Mouse (Mus musculus) embryonic facial prominence, embryonic 10.5 days (tissue): ENCODE measurements around the gene Sept4. TPM values are rescaled to one million over a fixed set of nuclear protein-coding genes. Genes with fewer than 3 reads are reported as not detected.

ENCODE experiments used
- DNase-seq: peaks from one replicate; pipeline ENCODE4 v3.0.0-alpha.2; 2017; ENCODE audit warnings: low spot score
- H3K27ac ChIP-seq: fragments of 300-500 bp; sonication (generic); replicated peaks from 2 replicates; pipeline ENCODE4 v1.5.1; 2016; ENCODE audit warnings: mild to moderate bottlenecking
- H3K27me3 ChIP-seq: fragments of 300-500 bp; sonication (generic); replicated peaks from 2 replicates; pipeline ENCODE4 v1.6.1; 2016; ENCODE audit warnings: low read depth, mild to moderate bottlenecking; ENCODE audit not compliant: poor library complexity, severe bottlenecking
- H3K36me3 ChIP-seq: fragments of 300-500 bp; sonication (generic); replicated peaks from 2 replicates; pipeline ENCODE4 v1.6.1; 2016; ENCODE audit warnings: mild to moderate bottlenecking, moderate library complexity
- H3K4me1 ChIP-seq: fragments of 300-500 bp; sonication (generic); 2 replicates; pipeline ENCODE4 v1.6.1; 2016
- H3K4me3 ChIP-seq: fragments of 300-500 bp; sonication (generic); 2 replicates; pipeline ENCODE4 v1.5.1; 2016; ENCODE audit warnings: mild to moderate bottlenecking, moderate library complexity
- H3K9me3 ChIP-seq: fragments of 300-500 bp; sonication (generic); 2 replicates; pipeline ENCODE4 v1.6.1; 2016; ENCODE audit warnings: mild to moderate bottlenecking
- WGBS: fragments of 180-500 bp; shearing (Covaris S2); methylation state at CpG from one replicate; pipeline ENCODE4 v1.1.7; 2016; 5-methylcytosine and 5-hydroxymethylcytosine counted together
- polyA plus RNA-seq: library from polyadenylated mRNA; unstranded; fragments of >200 nt; fragmentation: Nextera tagmentation; extraction: Ambion mirVana; gene quantifications from 2 replicates; pipeline ENCODE4 v1.2.1, GENCODE M21; 2016

Gene Sept4
- polyA plus RNA-seq, 1 experiment from 2014 or later = 6.1 TPM

DNA sequence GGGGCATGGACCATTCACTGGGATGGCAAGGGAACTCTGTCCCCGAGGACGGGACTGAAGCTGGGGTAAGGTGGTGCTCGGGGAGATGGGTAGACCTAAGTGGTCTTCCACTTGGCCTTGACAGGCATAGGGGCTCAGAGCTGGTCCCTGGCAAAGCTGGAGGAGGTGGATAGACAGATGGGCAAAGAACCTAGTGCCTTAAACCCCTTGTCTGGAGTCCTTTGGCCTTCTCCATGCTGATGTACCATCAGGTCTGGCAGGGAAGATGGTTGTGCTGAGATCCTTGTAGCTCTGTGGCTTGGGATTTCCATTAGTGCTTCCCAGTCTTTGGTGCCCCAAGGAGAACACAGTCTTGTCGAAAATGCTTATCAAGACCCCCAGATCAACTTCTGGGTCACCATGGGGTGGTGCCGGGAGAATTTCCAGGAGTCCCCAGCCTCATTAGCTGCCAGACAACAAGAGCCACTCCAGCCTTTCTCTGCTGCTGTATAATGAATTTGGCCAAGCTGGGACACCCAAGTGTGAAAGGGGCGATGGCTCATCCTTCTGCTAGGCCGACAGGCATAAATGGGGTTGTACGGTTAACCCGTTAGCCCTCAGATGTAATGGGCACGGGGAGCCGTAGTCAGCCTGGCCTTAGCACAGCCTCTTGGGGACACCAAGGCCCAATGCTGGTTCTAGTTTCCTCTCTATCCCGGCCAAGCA, 12.6 kb downstream of the Sept4 start:
- no peak for DNase-seq
- H3K4me3 ChIP-seq = no peak overlapping the region
- 88% methylated on average over 12 of the region's 12 CpGs for WGBS
- peaks cover 41% of the 10 kb centered on the region for H3K27me3 ChIP-seq
- no peak overlapping the region for H3K27ac ChIP-seq
- no peaks in the 10 kb centered on the region for H3K36me3 ChIP-seq
- no peaks in the 10 kb centered on the region for H3K9me3 ChIP-seq
- H3K4me1 ChIP-seq = peaks cover 41% of the 10 kb centered on the region

DNA sequence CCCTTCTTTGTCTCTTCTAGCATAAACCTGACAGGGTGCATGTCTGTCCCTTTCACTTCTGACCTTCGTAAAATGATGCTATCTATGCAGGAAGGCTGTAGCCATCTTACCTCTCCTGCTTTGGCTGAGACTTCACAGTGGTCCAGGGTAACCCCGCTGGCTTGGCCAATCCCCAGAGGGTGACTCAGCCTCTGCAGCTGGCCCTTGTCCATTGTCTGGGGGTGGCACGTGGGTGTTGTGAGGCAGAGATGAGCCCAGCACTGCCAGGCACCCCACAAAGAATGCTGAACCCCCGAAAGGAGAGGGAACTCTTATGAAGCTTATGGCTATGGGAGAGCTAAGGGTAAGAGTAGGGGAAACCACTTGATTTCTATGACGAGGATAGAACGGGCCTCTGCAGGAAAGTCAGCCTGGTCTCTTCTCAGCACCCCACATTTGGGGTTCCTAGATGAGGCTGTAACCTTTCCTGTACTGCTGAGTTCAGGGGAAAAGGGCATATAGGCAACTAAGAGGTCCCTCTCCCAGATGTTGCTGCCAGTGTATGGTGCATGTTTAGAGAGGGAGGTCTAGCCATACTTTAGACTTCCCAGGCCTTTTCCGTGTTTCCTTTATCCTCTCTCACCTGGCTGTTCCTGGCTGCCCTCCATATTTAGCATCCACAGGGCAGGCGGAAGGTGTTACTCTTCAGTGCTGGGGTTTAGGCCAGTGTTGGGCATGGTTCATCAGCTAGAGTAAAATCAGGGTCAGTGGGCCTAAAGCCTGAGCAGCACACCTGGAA, 13.4 kb downstream of the Sept4 start:
- no peaks in the 10 kb centered on the region for H3K9me3 ChIP-seq
- peaks cover 41% of the 10 kb centered on the region for H3K4me1 ChIP-seq
- H3K27ac ChIP-seq = no peak overlapping the region
- H3K4me3 ChIP-seq = no peak overlapping the region
- no peak for DNase-seq
- H3K36me3 ChIP-seq = no peaks in the 10 kb centered on the region
- WGBS = 87% methylated on average over 8 of the region's 8 CpGs
- peaks cover 33% of the 10 kb centered on the region for H3K27me3 ChIP-seq

DNA sequence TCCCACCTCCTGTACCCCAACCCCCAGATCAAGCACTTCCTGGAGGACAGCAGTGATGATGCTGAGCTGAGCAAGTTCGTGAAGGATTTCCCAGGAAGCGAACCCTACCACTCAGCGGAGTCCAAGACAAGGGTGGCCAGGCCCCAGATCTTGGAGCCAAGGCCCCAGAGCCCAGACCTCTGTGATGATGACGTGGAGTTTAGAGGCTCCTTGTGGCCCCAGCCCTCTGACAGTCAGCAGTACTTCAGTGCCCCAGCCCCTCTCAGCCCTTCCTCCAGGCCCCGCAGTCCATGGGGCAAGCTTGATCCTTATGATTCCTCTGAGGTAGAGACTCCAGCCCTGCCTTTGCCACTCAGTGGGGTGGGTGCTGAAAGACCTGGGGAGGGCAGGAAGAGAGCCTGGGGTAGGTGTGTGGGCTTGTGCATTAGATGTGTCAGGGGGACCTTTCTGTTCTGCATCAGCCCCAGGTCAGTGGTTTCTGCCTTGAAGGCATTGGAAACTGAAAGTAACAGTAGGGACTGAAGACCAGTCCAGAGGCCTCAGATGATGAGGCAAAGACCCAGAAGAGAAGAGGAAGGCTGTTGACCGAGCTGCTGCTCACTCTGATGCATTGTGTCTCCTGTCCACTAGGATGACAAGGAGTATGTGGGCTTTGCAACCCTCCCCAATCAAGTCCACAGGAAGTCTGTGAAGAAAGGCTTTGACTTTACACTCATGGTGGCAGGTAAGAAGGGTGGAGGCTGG, 14.8 kb downstream of the Sept4 start:
- H3K4me1 ChIP-seq = peaks cover 28% of the 10 kb centered on the region
- 0 out of 2 replicates have a peak, but pooled peaks cover 25% of the 10 kb centered on the region for H3K27me3 ChIP-seq
- DNase-seq = no peak
- WGBS = 81% methylated on average over 6 of the region's 6 CpGs
- H3K36me3 ChIP-seq = no peaks in the 10 kb centered on the region
- H3K9me3 ChIP-seq = no peaks in the 10 kb centered on the region
- no peak overlapping the region for H3K27ac ChIP-seq
- no peak overlapping the region for H3K4me3 ChIP-seq

DNA sequence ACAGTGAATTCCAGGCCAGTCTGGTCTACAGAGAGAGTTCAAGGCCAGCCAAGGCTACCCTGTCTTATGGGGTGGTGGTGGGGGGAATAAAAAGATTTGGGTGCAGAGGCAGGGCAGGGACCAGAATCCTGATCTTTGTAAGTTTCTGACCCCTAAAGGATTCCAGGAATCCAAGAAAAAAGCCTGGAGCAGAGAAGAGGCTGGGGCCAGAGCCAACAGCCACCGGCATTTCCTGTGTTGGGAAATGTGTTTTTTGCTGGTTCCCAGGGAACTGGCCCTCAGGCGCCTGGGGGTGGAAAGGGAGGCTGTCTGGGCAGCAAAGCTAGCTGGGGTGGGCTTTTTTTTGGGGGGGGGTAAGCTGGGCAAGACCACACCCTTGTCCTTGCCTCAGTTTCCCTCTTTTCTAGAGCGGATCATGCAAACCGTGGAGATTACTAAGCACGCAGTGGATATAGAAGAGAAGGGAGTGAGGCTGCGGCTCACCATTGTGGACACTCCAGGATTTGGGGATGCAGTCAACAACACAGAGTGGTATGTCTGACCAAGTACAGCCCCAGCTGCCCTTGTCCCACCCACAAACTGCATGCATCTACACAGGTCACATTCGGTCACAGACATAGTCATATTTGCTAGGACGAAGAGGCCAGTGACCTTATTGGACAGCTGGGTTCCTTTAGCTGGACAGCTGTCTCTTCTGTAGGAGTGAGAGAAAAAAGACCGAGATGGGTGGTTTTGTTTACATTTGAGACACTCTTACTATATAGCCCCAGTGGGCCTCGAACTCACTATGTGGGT, 16.2 kb downstream of the Sept4 start:
- Histone ChIP-seq H3K36me3 (no peaks in the 10 kb centered on the region), H3K27me3 (0 out of 2 replicates have a peak, but pooled peaks cover 12% of the 10 kb centered on the region), H3K4me1 (peaks cover 26% of the 10 kb centered on the region), H3K27ac (no peak overlapping the region), H3K9me3 (no peaks in the 10 kb centered on the region), H3K4me3 (no peak overlapping the region)
- 82% methylated on average over 10 of the region's 10 CpGs for WGBS
- no peak for DNase-seq

DNA sequence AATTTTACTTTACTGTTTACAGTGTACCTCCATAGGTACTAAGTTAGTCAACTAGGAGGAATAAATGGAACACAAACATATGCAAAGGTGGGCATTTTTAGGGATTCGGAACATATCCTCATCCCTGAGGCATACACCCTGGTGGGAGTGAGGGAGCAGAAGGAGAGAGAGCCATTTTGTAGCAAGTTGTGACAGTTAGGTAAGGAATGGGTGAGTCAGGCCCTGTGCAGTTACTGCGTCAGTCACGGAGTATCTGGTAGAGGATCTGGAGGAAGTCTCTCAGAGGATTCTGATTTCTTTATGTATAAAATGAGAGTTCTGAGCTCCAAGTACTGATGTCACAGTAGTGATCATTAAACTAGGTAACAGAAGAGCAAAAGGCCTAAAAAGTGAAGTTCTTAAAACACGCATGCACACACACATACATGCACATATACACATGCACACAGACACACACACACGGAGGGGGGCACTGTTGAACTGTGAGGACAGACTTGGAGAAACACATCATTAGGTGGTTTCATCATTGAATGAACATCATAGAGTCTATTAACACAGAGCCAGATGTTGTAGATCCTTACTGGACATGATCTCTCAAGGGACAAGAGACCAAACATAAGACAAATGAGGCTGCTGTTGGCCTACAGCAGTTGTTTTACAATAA, 18.6 kb downstream of the Sept4 start:
- Histone ChIP-seq H3K9me3 (no peaks in the 10 kb centered on the region), H3K4me1 (peaks cover 31% of the 10 kb centered on the region), H3K4me3 (no peak overlapping the region), H3K27me3 (no peaks in the 10 kb centered on the region), H3K27ac (no peak overlapping the region), H3K36me3 (no peaks in the 10 kb centered on the region)
- no peak for DNase-seq
- WGBS = 92% methylated on average over 5 of the region's 5 CpGs

DNA sequence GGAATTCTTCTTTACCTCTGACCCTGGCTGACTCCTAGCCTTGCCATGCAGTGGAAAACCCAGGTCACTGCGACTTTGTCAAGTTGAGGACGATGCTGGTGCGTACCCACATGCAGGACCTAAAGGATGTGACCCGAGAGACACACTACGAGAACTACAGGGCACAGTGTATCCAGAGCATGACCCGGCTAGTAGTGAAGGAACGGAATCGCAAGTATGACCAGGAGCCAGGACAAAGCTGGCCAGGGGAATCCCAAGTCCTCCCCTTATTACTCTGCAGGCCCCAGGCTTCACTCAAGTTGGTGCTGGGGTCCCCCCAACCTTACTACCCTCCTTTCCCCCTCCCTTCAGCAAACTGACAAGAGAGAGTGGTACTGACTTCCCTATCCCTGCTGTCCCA, 20.9 kb downstream of the Sept4 start:
- Histone ChIP-seq H3K27ac (no peak overlapping the region), H3K4me3 (peak overlapping the region; percentile 91), H3K9me3 (no peaks in the 10 kb centered on the region), H3K4me1 (peaks cover 53% of the 10 kb centered on the region), H3K27me3 (no peaks in the 10 kb centered on the region), H3K36me3 (peaks cover 14% of the 10 kb centered on the region)
- WGBS = 91% methylated on average over 8 of the region's 8 CpGs
- no peak for DNase-seq

DNA sequence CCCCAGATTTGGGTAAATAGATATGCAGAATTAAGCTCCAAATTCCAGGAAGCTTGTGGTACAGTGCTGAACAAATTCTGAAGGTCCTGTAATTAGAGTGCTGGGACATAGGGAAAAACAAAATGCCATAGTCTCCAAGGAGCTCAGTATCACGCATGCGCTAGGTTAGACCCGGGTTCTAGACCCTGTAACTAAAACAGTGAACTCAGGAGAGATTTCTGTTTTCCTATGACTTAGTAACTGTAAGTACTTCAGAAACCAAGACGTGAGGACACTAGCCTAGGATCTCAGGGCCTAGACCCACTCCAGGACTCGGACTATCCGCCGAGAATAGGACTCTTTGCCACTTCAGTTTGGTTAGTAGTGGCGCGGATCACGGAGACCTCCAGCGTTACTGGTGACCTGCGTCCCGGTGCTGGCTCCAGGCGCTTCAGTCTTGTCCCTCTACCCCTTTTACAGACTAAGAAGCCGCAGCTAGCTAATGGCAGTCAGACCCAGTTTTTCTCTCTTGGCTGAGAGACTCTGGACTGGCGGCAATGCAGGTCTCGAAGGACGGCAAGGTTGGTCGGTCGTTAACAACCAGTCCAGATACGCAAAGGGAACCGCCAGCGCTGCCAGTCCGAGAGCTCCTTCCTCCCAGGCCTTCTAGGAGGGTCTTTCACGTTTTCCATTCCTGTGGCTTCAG, 22.3 kb downstream of the Sept4 start:
- H3K27me3 ChIP-seq = no peaks in the 10 kb centered on the region
- peak overlapping the region; percentile 91 for H3K4me3 ChIP-seq
- DNase-seq = peak; percentile 52
- H3K4me1 ChIP-seq = peaks cover 62% of the 10 kb centered on the region
- no peaks in the 10 kb centered on the region for H3K9me3 ChIP-seq
- peaks cover 17% of the 10 kb centered on the region for H3K36me3 ChIP-seq
- H3K27ac ChIP-seq = peak overlapping the region; percentile 94
- WGBS = 3% methylated on average over 25 of the region's 25 CpGs

DNA sequence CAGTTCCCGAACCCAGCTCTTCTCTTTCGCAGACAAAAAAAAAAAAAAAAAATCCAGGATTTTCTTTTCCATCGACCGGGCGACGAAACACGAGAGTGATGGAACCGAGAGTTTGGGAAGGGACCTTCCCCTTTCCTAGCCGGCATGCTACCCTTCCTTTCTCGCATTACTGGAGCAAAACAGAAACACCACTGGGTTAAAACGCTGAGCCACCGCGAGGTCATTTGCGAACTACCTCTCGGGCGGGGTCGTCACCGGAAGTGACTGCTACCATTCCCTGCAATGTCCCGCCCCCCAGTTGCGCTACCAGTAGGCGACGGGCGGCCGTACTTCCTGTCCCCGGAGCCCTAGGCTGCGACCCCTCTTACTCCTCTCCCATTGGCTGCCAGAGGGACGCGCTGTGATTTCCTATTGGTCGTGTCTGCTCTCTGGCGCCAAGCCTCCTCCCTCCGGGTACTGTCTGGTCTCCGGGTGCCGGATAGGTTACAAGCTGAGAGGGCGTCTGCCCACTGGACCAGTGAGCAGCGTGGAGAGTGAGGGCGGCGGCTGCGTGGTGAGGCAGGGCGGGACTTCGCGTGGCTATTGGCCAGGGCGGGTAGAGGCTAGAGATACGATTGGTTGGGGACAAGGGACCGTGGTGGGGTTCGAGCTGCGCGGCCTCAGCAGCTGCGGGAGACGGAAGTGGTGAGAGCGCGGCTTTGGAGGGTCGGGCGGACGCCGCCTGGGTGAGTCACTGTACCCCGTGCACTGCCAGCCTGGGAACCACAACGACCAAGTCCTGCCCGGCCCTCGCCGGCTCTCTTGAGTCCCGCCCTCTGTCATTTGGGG, 23.0 kb downstream of the Sept4 start, which contains the start of gene Mtmr4:
Gene Mtmr4 (plus strand): TSS at position 637 of the 828 bp plus-strand sequence.
- Histone ChIP-seq H3K36me3 (peaks cover 21% of the 10 kb centered on the region), H3K27ac (peak within 1 kb of the TSS; percentile 94), H3K4me3 (peak within 1 kb of the TSS; percentile 91), H3K9me3 (no peaks in the 10 kb centered on the region), H3K27me3 (no peaks in the 10 kb centered on the region), H3K4me1 (peaks cover 69% of the 10 kb centered on the region)
- DNase-seq = peak; percentile 100
- under 1% methylated on average over 61 of the region's 61 CpGs for WGBS

DNA sequence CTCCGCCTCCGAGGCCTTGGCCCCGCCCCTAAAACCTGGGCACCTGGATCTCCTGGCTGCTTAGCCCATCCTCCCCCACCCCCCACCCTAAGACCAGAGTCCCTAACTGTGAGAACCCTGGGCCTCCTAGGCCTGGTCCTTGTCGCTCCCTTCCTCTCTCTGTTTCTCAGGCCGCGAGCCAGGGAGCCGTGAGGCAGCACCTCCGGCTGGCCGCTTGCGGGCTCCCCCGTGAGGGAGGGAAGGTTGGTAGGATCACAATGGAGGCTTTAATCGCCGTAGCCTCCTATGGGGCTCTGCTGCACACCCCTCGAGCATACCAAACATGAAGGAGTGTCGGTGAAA, 23.6 kb downstream of the Sept4 start:
- Histone ChIP-seq H3K27ac (peak overlapping the region; percentile 94), H3K27me3 (no peaks in the 10 kb centered on the region), H3K9me3 (no peaks in the 10 kb centered on the region), H3K4me1 (peaks cover 75% of the 10 kb centered on the region), H3K4me3 (peak overlapping the region; percentile 91), H3K36me3 (peaks cover 27% of the 10 kb centered on the region)
- no peak for DNase-seq
- WGBS = 0% methylated on average over 15 of the region's 15 CpGs

DNA sequence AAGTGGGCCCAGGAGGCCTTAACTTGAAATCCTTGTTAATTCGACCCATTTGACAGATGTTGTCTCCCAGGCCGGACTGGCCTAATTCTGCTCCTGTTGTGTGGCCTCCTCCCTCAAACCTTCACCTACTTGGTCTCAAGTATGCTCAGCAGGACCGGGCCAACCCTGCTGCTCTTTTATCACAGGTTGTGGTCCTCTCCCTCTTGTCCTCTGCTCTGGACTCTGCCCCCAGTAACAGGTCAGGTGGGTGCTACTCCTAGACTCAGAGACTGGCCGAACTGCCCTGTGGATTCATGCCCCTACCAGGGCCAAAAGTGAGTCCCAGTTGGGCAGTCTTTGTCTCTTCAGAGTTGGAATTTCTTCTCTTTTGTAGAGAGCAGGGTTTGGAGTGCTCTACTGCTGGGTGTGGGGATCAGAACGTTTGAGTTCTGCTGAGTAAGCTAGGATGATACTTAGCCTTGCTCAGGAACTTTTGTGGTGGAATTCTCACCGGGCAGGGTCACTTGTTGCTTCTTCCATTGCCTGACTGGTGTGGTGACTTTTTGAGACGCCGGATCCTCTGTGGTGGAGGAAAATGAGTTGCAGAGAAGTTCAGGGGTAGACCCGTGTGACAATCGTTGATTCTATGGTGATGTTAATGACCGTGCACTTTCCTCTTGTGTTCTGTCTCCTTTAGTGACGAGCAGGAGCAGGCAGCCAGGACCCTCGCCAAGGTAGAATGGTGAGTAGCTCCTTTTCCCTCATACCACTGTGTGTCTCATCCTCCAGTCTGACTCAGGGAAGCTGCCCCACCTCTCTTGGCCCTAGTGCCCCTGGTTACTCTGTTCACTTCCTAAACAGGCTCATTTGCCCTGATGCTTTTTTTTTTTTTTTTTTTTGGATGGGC, 24.3 kb downstream of the Sept4 start:
- WGBS = 43% methylated on average over 13 of the region's 13 CpGs
- peaks cover 77% of the 10 kb centered on the region for H3K4me1 ChIP-seq

More for the DNA sequence above, 24.3 kb downstream of the Sept4 start:
- Histone ChIP-seq H3K4me3 (peak overlapping the region; percentile 91), H3K27me3 (no peaks in the 10 kb centered on the region), H3K36me3 (peaks cover 33% of the 10 kb centered on the region), H3K27ac (peak overlapping the region; percentile 94), H3K9me3 (no peaks in the 10 kb centered on the region)
- DNase-seq = peak; percentile 27
